Mouse (Mus musculus) cerebellum, adult 9-10 months (tissue): Measurements from ENCODE around the gene 4930402H24Rik.

Experiments
- DNase-seq: peaks from one replicate; pipeline ENCODE4 v3.0.0; 2022

4930402H24Rik gene

GRCm38 (mm10) chr2:130657541-130657940, 248.7 kb downstream of the 4930402H24Rik start:
- no peak for DNase-seq

GRCm38 (mm10) chr2:130656536-130656935, 249.7 kb downstream of the 4930402H24Rik start:
- DNase-seq: no peak
